Mouse (Mus musculus) spleen, adult 2 months (tissue): ENCODE measurements around the gene C1qtnf3.
"Not testable (repeated sequence)": the region's sequence is repeated elsewhere in the genome, so short reads cannot be mapped to it uniquely, and the experiment has no call there.

Source experiments
- CTCF ChIP-seq: fragments of 200-500 bp; IDR thresholded peaks from 2 replicates; pipeline ENCODE4 v1.5.1; 2011; ENCODE audit warnings: mild to moderate bottlenecking, inconsistent platforms; ENCODE audit not compliant: insufficient read depth, insufficient read length, insufficient replicate concordance; ENCODE audit errors: extremely low read depth
- POLR2A ChIP-seq: fragments of 200-500 bp; IDR thresholded peaks from 2 replicates; pipeline ENCODE4 v1.6.1; 2011; ENCODE audit warnings: low read depth, low read length, inconsistent platforms

DNA sequence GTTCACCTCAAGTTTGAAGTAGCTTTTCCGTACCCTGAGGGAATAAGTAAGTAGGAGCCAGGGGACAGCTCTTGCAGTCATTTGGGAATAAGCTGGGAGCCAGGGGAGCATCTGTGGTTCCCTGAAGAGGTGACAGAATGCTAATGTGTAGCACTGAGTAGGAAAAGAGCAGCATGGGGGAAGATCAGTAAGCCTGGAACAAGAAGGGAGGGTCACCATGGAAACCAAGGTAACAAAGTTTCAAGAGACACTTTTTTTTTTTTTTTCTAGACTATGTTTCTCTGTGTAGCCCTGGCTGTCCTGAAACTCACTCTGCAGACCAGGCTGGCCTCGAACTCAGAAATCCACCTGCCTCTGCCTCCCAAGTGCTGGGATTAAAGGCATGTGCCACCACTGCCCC lies 34.3 kb downstream of the C1qtnf3 start:
- TF ChIP-seq CTCF, POLR2A: not testable (repeated sequence)
